Mouse (Mus musculus) C2C12 (cell line): ENCODE data around the gene Slc25a41.

Source experiments
- CEBPB ChIP-seq: IDR thresholded peaks from one replicate; pipeline ENCODE4 v1.6.1; 2011; ENCODE audit warnings: low read depth, mild to moderate bottlenecking, control low read depth, moderate library complexity
- USF1 ChIP-seq: IDR thresholded peaks from one replicate; pipeline ENCODE4 v1.6.1; 2011; ENCODE audit warnings: low read depth, mild to moderate bottlenecking, control low read depth, moderate library complexity

DNA sequence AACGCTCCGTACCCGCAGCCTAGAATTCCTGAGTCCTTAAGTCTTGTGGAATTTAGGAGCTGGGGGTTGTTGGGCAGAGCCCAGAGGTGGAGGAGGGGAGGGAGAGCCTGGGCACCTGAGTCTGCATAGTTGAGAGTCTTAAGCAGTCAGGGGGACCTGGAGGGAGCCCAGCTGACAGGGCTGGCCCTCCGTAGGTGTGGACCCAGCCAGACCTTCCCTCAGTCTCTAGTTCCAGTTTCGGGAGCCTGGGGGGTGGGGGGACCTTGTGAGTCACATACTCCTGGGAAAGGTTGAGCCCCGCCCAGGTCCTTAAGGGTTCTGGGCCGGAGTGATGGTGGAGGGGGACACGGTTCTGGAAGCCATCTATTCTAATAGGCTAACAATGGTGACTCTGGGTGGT is 21.6 kb upstream of the Slc25a41 start:
- TF ChIP-seq CEBPB = no peak
- no peak for TF ChIP-seq USF1
